Mouse (Mus musculus): ENCODE measurements at regions not wholly inside any gene's neighbourhood (a gene's known extent, or its start where the extent isn't known, plus 50 kb on each side); places are given as distances from the start of the nearest gene placed in this dataset.

- peak in 1 of 2 experiments; percentile 1 for DNase-seq
Observed at GRCm38 (mm10) chr1:85339821-85340220, 69.5 kb upstream of the C130026I21Rik start.
